Mouse (Mus musculus) E14TG2a.4 (cell line): ENCODE measurements around the gene Dmbt1.

Experiments used
- CTCF ChIP-seq: conservative IDR thresholded peaks from 2 replicates; pipeline ENCODE4 v1.5.1; 2014; ENCODE audit warnings: low read length
- NANOG ChIP-seq: IDR thresholded peaks from 2 replicates; pipeline ENCODE4 v1.6.1; 2014; ENCODE audit warnings: borderline replicate concordance, low read length, mixed read lengths

DNA sequence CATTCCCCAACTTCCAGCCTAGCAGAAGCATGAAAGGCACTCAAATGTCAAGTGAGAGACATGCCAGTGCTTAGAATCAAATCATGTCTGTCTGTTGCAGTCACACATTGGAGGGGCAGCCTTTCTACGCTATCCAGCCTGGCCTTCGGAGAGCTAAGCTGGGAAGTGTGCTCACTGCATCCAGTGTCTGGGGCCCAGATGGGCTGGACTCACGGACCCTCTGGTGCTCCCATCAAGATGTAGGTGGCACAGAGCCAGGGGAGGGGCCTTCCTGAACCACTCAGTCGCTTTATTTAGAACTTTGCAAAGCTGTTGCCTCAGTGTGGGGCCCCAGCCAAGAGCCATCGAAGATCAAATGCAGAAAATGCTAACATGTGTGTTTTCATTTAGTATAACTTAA, 43.7 kb upstream of the Dmbt1 start:
- TF ChIP-seq CTCF: no peak
- no peak for TF ChIP-seq NANOG
